Mouse (Mus musculus): ENCODE data around the gene Slc16a11.

Gene Slc16a11

DNA sequence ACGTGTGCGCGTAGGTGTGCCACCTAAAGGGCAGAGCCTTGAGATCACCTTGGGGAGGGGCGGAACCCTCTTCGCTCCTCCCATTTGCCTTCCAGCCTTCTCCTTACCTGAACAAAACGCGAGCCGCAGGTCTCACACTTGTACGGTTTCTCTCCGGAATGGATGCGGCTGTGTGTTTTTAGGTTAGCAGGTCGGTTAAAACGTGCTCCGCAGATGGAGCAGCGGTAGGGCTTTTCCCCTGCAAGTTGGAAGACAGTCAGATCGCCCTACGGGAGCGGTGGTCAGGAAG is 14.0 kb downstream of the Slc16a11 start:
- DNase-seq (ENCODE audit: low spot score): no peak

DNA sequence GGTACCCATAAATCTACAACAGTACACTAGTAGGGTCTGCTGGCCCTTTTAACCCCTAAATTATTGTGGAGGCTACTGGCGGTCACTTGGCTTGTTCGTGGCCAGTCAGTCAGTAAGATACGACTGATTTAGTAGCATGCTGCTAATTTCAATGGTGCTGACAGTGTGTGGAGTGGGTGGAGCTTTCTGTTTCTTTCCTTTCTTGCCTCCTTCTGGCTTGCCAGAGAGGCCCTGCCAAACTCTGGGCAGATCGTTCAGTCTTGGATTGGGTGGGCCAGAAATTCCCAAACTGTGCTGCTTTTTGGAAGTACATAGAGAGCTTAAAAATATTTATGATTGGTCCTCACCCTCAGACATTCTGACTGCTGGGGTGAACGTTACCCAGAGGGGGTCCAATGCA is 14.6 kb downstream of the Slc16a11 start:
- no peak for DNase-seq (ENCODE audit: low spot score)

DNA sequence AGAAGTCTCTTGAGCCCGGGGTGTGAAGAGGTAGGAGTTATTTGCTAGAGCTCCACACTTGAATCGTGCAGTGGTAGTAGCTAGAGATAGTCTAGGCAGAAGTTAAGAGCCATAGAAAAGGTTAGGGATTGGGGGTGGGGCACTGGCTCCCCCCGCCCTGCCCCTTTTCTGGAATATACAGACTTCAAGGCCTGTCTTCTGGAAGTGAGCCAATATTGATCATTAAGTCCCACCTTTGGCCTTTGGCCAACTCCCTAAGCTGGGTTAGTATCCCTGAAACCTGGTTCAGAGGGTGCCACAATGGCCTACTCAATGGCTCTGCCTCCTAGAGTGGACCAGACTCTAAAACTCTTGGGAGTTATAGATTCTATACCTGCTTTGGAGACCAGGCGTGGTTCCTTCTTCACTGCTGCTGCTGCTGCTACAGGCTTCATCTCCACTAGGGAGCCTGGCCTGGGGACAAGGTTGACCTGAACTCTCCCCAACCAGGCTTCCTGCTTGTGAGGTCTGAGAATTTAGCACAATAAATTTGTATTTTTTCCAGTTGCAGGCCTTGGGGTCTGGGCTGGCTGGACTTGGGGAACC is 15.2 kb downstream of the Slc16a11 start:
- DNase-seq (ENCODE audit: low spot score): no peak

DNA sequence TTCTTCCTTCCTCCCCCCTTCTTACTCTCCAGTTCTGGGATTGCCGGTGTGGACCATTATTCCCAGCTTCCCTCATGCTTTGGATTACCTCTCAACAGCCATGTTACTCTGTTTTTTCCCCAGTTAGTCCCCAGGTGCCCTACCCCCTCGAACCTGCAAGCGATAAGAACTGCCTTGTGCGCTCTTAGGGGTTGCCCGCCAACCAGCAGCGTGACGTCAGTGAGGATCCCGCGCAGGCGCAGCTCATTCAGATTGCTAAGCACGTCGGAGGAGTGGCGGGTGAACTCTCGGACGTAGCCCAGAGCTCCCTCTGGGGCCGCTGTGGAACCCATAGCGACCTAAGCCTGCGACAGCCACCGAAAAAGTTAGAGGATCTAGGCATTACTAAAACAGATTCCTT is 16.3 kb downstream of the Slc16a11 start:
- peak; percentile 76 for DNase-seq (ENCODE audit: low spot score)

DNA sequence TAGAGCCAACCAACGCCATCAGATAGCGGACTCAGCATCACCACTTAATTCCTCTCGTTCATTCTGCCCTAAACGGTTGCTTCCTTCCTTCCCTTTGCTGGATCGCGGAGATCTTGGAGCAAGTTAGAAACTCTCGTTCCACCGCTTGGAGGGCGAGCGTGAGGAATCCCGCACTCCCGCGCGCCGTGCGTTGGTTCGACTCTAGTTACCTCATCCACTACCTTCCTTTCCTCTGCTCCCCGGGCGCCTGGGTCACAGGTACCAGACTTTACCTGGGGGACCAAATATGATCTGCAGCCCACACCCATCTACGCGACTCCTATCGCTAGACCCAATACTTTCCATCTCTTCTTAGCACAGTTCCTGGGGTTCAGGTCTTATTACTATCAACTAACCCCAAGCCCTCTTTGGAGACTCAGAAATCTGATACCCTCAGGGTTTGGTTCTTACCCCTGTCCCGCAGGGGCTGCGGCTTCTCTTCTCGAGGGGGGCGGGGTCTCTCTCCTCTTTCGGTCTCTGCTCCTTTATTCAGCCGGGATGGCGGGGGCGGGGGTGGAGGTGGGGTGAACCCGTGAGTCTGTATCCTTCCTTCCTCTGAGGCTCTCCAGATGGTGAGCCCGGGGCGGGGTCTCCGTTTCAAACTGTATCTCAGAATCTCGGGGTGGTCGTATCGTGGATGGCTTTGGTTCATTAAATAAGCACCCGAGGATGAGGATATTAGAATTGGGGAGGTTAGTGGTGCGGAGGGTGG is 16.9 kb downstream of the Slc16a11 start, which contains the start of gene Bcl6b:
Gene Bcl6b (minus strand): TSS at position 539 of the 751 bp plus-strand sequence.
- DNase-seq (ENCODE audit: low spot score): no peak

DNA sequence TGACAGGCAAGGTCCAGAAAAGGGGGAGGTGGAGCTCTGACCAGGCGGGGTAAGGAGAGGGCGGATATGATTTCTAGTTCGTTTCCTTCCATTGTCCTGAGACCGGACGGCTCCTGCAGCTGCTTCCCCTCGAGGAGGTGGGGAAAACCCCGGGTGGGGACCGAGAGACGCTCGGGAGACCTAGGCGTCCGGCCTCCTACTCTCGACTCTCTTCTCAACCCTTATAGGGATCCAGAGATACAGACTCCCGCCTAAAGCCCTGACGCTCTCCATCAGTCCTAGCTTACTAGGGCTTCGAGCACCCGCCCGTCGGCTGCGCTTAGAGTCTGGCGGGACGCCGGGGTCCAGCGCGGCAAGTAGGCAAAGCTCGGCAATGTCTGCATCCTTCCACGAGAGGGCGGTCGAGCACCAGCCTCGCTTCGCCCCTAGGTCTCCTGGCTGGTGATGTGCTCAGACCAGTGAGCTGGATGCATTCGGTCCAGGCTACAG is 17.7 kb downstream of the Slc16a11 start:
- peak; percentile 79 for DNase-seq (ENCODE audit: low spot score)

DNA sequence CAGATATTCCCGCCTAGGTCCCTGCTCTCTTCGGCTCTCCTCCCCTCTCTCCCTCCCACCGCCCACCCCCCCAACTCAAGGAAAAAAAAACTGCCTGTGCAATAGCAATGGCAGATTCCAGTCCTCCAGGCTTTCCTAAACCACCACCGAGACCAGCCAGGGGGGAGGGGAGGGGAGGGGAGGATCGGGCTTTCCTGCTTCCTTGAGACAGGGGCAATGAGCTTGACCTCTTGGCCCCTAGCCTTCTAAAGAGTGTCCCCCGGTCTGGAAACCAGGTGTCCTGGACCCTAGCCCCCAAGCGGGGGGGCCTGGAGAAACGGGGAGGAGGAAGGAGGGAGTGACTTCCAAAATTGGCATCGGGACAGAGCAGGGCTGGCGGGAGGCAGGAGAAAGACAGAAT is 20.0 kb downstream of the Slc16a11 start:
- no peak for DNase-seq (ENCODE audit: low spot score)

DNA sequence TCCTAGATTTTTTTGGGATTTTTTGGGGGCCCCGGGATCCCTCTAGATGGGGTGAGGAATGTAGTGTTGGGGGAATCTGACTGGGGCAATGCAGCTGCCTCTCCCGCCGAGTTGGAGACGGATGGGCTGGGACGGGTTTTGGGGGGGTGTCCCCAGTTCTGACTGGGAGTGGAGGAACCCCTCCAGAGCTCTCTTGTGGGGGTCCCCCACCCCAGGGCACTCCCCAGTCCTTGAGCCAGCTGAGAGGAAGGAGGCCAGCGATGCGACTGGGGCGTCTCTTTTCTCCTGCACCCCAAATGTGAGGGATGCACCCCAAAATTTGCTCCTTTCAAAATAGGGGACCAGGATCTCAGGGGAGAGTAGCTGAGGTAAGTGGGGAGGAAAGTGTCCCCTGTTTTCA is 20.5 kb downstream of the Slc16a11 start:
- DNase-seq (ENCODE audit: low spot score): no peak

DNA sequence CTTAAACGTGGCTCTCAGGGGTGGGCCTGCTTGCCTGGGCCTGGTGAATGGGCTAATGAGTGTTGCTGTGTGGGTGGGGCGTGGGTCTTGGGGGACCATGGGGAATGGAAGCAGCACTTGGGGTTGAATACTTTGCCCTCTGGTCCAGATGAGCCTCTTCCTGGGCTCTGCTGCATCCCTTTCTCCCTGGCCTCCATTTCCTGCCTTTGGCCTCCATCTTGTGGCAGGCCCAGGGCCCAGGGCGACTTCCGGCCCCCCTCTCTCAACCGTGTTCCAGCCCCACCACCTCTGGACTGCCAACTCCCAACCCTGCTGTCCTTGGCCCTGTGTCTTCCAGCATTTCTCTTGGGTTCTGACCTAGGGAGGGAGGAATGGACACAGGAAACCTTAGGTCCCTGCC is 21.5 kb downstream of the Slc16a11 start:
- no peak for DNase-seq (ENCODE audit: low spot score)

DNA sequence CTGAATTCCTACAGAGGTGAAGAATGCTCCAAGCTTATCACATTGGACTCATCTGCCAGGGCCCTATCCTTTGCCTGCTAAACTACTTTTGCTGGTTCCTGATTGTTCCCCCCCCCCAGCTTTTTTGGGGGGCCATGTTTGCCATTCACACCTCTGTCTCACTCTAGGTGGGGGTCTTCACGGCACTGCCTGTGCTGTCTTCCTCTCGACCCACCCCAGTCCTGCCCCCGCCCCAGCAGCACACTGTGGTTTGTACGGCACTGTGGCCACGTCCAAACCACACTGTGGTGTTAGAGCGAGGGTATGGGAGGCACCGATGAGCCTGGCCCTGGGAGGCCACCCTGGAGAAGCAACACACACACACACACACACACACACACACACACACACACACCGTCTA is 21.9 kb downstream of the Slc16a11 start:
- DNase-seq (ENCODE audit: low spot score): no peak

DNA sequence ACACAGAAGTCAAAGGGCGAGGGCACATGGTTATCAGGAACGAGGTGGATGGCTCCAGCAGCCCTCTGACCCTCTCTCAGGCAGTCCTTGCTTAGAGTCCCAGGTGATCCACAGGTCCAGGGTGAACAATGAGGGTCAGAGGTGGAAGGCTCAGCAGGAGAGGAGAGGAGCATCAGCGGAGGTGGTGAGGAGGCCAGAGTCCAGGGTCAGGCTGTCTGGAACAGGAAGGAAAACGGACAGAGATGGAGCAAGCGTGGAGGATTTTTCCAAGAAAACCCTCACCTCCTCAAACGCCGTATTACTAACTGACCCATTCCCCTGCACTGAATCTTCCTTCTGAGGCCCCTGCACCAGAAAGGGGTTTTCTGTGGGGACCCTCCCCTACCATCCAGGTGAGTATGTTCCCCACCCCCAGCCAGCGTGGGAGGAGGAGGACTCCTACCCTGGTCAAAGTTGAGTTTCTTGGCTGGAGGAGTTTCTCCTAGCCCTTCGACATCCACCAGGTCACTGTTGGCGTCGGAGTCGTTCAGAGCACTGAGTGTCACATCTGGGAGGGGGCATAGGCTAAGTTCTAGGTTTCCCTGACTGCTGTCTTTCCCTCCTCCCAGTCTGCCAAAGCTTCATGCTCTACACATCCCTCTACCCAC is 22.8 kb downstream of the Slc16a11 start:
- no peak for DNase-seq (ENCODE audit: low spot score)

DNA sequence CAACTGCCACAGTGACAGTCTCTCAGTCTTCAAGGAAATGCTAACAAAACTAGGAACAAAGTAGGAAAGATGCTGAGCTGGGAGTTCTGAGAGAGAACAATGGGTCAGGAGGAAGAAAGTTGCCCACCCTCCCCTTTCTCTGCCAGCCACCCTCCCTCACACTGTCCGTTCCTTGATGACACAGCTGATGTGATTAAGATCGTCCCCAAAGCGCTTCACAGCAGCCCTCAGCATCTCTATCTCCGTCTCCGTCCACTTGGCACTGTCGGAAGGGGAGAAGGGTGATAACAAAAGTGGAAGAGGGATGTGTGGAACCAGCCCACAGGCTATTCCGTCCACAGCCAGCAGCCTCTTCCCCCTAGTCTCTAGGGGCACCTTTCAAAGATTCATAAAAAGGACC is 24.2 kb downstream of the Slc16a11 start:
- no peak for DNase-seq (ENCODE audit: low spot score)

DNA sequence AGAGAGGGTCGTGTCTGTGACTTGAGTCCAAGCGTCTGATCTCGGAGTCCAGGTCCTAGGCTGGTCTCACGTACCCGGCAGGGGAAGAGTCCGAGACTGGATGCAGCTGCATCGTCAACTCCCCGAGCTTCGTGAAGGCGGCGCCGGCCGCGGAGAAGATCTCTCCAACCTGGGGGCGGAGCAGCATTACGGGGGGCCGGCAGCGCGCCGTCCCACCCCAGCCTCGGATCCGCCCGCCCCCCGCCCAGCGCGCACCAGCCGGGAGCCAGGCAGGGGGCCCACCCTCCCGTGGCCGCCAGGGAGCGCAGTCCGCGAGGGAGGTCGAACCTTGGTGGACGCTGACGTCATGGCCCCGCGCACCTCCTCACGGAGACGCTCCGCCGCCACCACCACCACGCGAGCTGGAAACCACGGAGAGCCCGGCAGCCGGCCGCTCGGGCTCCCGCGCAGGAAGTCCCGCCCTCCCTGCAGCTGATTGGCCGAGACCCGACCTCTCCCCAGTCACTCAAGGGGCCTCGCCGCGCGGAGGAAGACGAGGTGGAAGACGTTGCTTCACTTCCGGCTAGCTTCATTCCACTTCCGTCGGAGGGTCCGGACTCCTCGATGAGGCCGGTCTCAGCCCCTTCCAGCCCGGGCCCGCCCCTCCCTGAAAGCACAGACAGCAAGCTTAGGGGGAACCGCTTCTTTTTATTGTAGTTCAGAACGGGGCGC is 25.1 kb downstream of the Slc16a11 start, which contains the start of gene 0610010K14Rik:
Gene 0610010K14Rik (minus strand): TSS at position 458 of the 711 bp plus-strand sequence.
- peak; percentile 93 for DNase-seq (ENCODE audit: low spot score)

DNA sequence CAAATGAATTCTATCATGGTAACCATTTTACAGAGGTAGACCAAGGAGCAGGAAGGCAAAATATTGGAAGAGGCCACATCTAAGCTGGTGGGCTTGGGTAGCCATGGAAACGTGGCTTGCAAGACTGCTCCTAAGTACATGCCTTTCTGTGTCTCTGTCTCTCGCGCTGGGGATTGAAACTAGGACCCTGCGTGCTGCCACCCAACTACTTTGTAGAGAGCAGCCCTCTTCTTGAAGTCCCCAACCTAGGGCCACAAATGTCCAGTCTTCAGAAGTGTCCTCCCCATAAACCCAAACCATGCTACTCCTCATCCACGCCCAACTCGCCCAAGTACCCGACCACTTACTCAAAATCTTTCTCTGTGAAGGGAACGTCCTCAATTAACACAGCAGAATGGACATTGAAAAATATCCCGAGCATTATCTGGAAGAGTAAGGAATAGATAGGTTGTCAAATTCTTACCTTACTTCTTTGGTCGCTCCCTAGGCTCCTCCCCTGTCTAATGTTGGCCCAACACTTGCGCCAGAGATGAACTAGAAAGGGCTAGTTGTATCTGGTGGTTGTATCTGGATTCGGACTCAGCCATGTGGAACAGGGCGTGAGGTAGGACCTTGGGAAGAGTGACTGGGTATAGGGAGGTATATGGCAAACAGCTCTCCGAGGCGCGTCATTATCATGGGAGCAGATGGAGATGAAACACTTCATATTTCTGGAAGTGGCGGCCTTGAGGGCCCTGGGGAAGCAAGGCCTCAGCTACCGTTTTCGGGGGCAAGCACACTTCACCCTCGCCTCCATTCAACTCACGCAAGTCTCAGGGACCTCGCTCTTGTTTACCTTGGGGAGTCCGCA is 26.3 kb downstream of the Slc16a11 start:
- peak; percentile 29 for DNase-seq (ENCODE audit: low spot score)

DNA sequence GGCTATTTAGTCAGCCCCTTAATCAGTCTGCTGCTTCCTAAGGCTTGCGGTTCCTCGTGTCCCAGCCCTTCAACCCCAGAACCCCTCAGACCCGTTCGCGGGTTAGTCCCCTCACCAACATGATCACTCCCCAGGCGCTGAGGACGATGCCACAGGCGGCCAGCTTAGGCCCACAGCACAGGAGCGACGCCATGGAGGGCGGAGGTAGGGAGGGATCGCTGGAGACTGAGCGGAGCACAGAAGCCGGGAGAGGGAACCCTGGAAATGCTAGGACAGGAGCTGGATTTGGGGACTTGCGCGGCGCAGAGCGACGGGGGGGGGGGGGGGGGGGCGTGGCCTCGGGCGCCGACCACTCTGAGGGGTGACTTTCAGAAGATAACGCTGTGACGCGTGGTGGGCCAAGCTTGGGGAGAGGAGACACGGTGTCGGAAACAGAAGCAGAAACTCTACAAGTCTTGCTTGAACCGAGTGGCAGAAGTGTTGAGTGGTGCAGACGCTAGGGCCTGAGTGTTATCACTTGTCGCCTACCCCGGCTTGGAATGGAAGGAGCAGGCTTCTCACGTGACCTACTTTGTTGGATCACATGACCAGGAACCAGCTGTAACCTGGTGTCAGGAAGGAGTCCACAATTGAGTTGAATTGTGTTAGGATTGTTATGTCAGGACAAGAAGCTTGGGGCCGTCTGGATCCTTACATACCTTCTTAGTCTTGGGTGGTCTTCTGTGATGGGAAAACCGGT is 27.2 kb downstream of the Slc16a11 start, which contains the start of the genes Gm21988 and Rnasek:
Gene Gm21988 (minus strand): TSS at position 290 of the 739 bp plus-strand sequence.
Gene Rnasek (minus strand): TSS at position 302 of the 739 bp plus-strand sequence.
- DNase-seq (ENCODE audit: low spot score): peak; percentile 82

DNA sequence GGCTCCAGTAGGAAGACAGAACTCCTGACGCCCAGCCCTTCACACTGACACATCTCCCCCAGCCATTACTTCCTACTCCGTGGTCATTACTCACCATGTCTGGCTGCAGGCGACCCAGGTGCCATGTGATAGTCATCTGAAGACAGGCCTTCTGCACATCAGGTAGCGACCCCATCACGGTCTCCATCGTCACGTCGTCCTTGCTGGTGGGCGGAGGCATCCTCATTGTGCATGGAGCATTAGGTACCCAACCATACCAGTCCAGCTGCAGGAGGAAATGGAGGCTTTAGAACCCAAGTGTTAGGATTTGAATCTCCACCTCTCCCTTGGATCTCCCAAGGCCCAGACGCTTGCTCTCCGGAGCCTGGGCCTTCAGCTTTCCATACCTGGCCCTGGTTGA is 30.0 kb downstream of the Slc16a11 start:
- DNase-seq (ENCODE audit: low spot score): no peak

DNA sequence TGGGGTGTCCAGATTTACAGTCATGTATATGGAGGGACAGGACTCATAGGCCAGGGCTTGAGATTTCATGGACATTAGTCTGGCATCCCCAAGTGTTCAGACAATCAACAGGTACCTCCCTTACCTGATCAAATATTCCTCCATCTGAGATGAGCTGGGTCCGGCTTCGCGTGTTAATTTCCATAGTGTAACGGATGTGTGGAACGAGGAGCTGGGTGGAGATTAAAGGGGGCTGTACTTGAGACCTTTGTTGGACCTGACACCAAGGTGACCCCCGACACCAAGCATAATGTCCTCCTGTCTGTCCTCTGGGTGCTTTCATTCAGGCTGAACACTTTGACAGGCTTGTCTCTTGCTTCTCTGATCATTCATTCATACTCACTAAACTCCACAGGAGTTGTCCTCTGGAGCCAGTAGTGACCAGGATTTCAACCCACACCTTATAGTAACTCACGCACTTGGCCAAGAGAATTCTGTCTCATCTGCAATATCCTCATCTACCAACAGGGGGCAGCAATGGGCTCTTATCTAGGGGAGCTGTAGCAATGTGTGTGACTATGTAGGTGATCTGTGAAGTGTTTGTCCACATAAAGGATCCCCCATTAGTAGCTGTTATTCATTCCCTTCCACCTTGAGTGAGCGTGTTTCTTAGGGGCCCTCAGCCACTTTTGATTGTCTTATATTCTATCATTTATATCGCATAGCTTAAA is 34.7 kb downstream of the Slc16a11 start:
- peak; percentile 50 for DNase-seq (ENCODE audit: low spot score)

DNA sequence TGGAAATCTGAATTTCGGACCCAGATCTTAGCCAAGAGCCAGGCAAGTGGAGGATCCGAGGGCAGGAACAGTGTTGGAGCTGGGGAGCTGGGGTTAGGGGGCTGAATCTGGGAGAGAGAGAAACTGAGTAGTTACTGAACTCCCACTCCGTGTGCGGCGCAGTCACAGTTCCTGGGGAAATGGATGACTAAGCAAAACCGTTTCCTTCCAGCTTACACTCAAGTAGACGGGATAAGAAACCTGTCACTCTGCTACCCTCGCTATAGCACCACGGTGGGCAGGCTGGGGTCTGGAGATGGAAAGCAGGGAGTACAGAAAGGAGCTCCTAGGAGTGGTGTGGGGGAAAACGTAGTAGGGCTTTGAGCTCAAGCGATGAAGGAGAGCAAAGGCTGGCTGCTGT is 37.6 kb downstream of the Slc16a11 start:
- DNase-seq (ENCODE audit: low spot score): no peak

DNA sequence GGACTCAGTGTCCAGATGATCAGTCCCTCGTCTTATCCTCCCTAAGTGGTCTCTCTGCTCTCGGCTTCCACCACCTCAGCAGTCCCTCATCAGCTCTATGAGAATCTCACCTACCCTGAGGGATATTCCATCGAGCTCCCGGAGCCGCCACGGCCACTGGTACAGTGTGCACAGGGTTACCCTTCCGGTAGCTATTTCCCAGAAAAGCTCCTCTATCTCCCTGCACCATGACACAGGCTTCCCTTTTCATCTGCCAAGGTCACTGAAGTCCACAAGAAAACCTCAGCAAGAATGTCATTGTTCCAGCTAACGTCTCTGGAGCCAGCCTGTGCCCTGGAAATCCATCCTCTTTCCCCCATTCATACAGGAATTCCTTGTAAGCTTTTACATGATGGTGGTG is 39.3 kb downstream of the Slc16a11 start:
- no peak for DNase-seq (ENCODE audit: low spot score)

DNA sequence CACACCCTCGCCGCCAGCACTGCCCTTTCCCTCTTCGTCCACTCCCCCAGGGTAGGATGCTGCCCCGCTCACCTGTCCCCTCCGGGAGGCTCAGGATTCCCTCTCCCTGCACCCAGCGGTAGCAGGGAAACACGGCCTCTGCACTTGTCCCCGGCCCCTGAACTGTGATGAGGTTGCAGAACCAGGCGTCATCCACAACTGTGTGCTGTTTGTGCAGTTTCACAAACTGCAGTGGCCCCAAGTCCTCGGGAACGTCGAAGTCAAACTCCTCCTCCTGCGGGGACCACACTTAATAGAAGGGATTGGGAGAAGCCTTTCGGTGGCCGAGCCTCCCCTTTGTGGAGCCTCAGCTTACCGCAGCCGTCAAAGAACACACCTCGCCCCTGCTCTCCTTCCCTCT is 41.8 kb downstream of the Slc16a11 start:
- no peak for DNase-seq (ENCODE audit: low spot score)
